Mouse (Mus musculus) embryonic fibroblast, embryonic 13.5 days (primary cell): ENCODE measurements at regions not wholly inside any gene's neighbourhood (a gene's known extent, or its start where the extent isn't known, plus 50 kb on each side); places are given as distances from the start of the nearest gene placed in this dataset.

ENCODE experiments used
- H3K27ac ChIP-seq: 2 replicates; pipeline ENCODE4 v1.5.1; 2012; ENCODE audit warnings: low read length, control low read depth, inconsistent platforms; ENCODE audit not compliant: insufficient read depth
- H3K4me1 ChIP-seq: 2 replicates; pipeline ENCODE4 v1.6.1; 2011; ENCODE audit warnings: low read length; ENCODE audit not compliant: control insufficient read depth, insufficient read depth
- H3K4me3 ChIP-seq: 2 replicates; pipeline ENCODE4 v1.5.1; 2011; ENCODE audit warnings: mild to moderate bottlenecking, control low read depth, low read length; ENCODE audit not compliant: insufficient read depth
- CTCF ChIP-seq: IDR thresholded peaks from 2 replicates; pipeline ENCODE4 v1.5.1; 2011; ENCODE audit warnings: mild to moderate bottlenecking, control low read depth, low read length, moderate library complexity, borderline replicate concordance; ENCODE audit not compliant: insufficient read depth
- POLR2A ChIP-seq: IDR thresholded peaks from 2 replicates; pipeline ENCODE4 v1.6.1; 2011; ENCODE audit warnings: low read depth, mild to moderate bottlenecking, control low read depth, low read length, moderate library complexity

DNA sequence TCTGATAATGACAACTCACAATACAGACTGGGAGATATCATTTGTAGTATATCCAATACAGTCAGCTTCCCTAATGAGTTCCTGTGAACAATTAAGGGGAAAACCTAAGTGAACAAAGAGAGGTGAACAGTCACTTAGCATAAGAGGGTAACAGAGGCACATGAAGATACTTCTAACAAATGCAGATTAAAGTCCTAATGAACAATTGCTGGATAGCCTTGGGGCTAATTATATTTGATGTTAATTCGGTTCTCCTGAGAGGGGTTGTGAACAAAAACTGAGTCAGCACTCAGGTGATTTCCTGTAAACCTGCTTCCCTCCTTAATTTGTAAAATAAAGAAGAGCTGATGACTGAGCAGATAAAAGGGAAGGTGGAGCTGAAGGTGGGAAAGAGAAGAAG is 1672.1 kb downstream of the 4930444P10Rik start:
- Histone ChIP-seq H3K27ac (no peak overlapping the region), H3K4me1 (no peaks in the 10 kb centered on the region), H3K4me3 (no peak overlapping the region)
- no peak for TF ChIP-seq CTCF
- TF ChIP-seq POLR2A: no peak

DNA sequence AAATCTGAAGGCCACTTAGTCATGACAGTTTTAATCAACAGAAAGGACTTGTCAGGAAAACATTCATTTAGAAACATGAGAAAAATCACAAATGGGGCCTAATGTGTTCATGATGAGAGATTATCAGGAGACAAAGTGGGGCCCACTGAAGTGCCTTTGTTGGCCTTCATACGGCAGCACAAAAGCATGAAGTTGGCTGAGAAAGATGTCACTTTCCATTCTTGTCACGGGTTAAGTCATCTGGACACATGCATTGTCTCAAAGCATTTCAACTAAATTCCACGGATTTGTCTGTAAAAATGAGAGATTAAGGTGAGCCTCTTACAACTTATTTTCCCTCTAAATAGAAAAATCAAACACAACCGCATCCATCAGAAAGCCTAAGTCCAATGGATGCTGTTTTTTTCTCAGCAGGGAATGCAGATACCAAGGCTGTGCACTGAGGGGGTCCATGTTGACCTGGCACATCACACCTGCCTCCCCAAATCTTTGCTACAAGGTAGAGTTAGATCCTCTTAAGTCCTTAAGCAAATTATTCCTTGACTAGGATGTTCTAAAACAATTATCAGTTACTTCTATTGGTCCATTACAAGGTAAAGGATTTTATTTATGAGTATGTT is 1679.2 kb downstream of the 4930444P10Rik start:
- TF ChIP-seq POLR2A (no peak), CTCF (no peak)

DNA sequence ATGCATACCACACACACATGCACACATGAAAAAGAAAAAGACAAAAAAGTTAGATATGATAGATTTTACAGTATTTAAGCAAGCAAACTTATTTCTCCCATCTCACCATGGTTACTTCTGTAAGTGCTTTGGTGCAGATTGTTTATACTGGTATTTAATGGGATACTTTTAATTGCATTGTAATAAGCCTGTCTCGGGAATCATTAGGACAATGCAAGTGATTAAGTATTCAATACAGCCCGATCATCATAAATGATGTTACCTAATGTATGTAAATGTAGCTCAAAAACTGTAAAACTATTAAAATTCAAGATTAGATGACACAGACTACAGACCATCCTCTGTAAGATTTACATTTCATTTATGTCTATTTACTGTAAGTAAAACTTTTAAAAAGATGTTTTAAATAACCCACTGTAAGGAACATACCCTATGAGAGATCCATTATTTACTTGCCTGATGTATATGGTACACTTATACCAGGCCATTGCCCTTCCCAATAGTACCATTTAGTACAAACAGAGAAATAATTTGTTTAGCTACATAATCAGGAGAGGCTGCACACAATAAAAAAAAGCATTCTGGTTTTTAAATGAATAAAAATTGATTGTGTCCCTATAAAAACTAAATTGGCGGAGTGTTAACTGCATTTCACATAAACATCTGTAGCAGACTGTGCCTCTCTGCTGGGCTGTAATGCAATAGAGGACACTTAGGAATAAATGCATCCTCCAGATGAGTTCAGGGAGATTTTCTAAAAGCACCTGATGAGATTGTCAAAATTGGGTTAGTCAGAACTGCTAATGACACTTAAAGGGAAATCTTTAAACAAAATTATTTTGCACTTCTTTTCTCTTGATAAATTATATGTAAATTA is 1722.9 kb downstream of the 4930444P10Rik start:
- Histone ChIP-seq H3K27ac (no peak overlapping the region), H3K4me3 (no peak overlapping the region), H3K4me1 (no peaks in the 10 kb centered on the region; the same call in 1 of the 2 replicates)
- TF ChIP-seq CTCF (no peak), POLR2A (no peak)

More for the DNA sequence above, 1679.2 kb downstream of the 4930444P10Rik start:
- Histone ChIP-seq H3K4me1 (no peaks in the 10 kb centered on the region), H3K27ac (no peak overlapping the region), H3K4me3 (no peak overlapping the region)

DNA sequence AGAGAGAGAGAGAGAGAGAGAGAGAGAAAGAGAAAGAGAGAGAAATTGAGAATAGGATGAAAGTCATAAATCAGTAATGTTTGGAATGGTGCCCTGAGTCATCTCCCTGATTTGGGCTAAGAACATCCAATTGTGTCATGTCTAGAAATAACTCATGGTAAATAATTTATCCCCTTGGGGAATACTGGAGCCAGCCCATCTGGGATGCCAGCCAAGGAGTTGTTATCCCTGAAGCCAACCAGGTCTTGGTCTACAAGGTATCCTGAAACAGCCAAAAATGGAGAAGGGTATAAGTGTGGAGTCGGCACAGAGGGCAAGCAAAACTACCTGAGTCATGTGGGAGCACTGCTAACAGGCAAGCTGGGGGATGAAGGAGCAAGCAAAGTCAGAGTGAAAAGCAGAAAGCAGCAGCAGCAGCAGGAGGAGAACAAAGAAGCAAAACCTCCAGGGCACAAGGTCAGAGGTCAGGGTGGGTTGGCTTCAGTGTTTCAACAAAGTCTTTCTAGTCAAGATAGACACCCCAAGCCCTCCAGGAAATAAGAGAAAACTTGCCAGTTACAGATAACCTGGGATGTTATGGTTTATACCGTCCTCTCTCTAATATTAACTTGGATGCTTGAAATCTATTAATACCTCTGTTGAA is 1733.0 kb downstream of the 4930444P10Rik start:
- TF ChIP-seq CTCF (no peak), POLR2A (no peak)
- H3K4me3 ChIP-seq: no peak overlapping the region
- 0 out of 2 replicates have a peak, but pooled peaks cover 3% of the 10 kb centered on the region for H3K4me1 ChIP-seq
- peak overlapping the region; percentile 7; the same call in 1 of the 2 replicates for H3K27ac ChIP-seq
